Mouse (Mus musculus) heart, embryonic 12.5 days (tissue): ENCODE measurements around the gene Magi2. TPM values are rescaled to one million over a fixed set of nuclear protein-coding genes. Genes with fewer than 3 reads are reported as not detected.

Experiments used
- ATAC-seq: fragments of 200-750 bp; cut with Nextera tagmentation; 2 replicates; pipeline ENCODE4 v1.8.0; 2017; ENCODE audit warnings: moderate TSS enrichment, moderate library complexity; ENCODE audit not compliant: insufficient number of reproducible peaks, low FRiP score
- H3K27ac ChIP-seq: fragments of 300-500 bp; sonication (generic); 2 replicates; pipeline ENCODE4 v1.5.1; 2016; ENCODE audit warnings: mild to moderate bottlenecking, moderate library complexity; ENCODE audit not compliant: poor library complexity, severe bottlenecking
- H3K27me3 ChIP-seq: fragments of 300-500 bp; sonication (generic); replicated peaks from 2 replicates; pipeline ENCODE4 v1.6.1; 2016; ENCODE audit warnings: mild to moderate bottlenecking, moderate library complexity
- H3K36me3 ChIP-seq: fragments of 300-500 bp; sonication (generic); 2 replicates; pipeline ENCODE4 v1.6.1; 2016; ENCODE audit warnings: mild to moderate bottlenecking, moderate library complexity
- H3K4me1 ChIP-seq: fragments of 300-500 bp; sonication (generic); replicated peaks from 2 replicates; pipeline ENCODE4 v1.6.1; 2016; ENCODE audit warnings: mild to moderate bottlenecking
- H3K4me2 ChIP-seq: fragments of 300-500 bp; sonication (generic); 2 replicates; pipeline ENCODE4 v1.6.1; 2016; ENCODE audit warnings: mild to moderate bottlenecking, moderate library complexity
- H3K4me3 ChIP-seq: fragments of 300-500 bp; sonication (generic); 2 replicates; pipeline ENCODE4 v1.5.1; 2016; ENCODE audit warnings: mild to moderate bottlenecking
- H3K9ac ChIP-seq: fragments of 300-500 bp; sonication (generic); 2 replicates; pipeline ENCODE4 v1.6.1; 2016; ENCODE audit warnings: mild to moderate bottlenecking, moderate library complexity
- H3K9me3 ChIP-seq: fragments of 300-500 bp; sonication (generic); replicated peaks from 2 replicates; pipeline ENCODE4 v1.6.1; 2016; ENCODE audit warnings: mild to moderate bottlenecking, moderate library complexity
- WGBS: fragments of 180-500 bp; shearing (Covaris S2); methylation state at CpG from one replicate; pipeline ENCODE4 v1.1.7; 2016; 5-methylcytosine and 5-hydroxymethylcytosine counted together
- polyA plus RNA-seq: library from polyadenylated mRNA; unstranded; fragments of >200 nt; fragmentation: Nextera tagmentation; extraction: Ambion mirVana; gene quantifications from 2 replicates; pipeline ENCODE4 v1.2.1, GENCODE M21; 2016

Magi2 gene
- polyA plus RNA-seq, 1 experiment from 2014 or later: 3.9 TPM

DNA sequence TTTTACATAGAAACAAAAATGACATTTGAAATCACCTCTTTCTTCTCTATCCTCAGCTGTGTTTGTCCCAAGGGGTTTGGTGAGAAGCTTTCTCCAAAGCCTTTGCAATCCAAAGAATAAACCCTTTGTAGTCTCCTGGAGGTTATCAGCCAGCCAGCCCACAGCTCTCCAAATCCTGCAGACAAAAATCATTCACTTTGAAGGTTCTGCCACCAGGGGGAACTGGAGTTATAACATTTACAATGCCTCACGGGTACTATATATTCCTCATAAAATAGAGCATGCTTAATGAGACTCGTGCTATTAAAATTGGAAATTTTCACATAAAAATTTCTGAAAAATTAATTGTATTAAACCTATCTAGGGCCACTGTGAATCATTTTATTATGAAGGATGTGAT, 202.5 kb downstream of the Magi2 start:
- no peak overlapping the region for H3K27ac ChIP-seq
- no peaks in the 10 kb centered on the region for H3K4me1 ChIP-seq
- H3K9me3 ChIP-seq: no peaks in the 10 kb centered on the region
- H3K4me3 ChIP-seq: no peak overlapping the region
- no peaks in the 10 kb centered on the region for H3K36me3 ChIP-seq
- 34% methylated on average over 2 of the region's 2 CpGs for WGBS
- ATAC-seq: no peak
- H3K4me2 ChIP-seq: no peak overlapping the region
- no peaks in the 10 kb centered on the region for H3K27me3 ChIP-seq
- no peak overlapping the region for H3K9ac ChIP-seq

DNA sequence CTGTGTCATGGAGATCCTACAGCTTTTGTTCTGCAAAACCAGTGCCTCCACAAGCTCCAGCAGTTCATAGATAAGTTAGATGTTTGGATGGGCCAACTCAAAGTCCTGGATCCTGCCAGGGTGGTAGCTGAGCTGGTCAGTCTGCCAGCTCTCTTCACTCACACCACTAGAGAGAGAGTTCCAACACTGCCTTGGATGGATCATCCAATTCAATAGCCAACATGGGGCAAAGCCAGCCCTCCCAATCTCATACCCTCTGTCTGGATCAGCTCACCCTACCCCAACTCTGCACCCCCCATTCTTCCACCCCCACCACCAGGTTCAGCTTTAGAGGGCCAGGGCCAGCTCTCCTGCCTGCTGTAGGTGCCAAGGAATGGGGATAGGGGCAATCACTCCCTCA, 235.7 kb downstream of the Magi2 start:
- Histone ChIP-seq H3K27me3 (no peaks in the 10 kb centered on the region), H3K9ac (no peak overlapping the region), H3K36me3 (no peaks in the 10 kb centered on the region), H3K4me3 (no peak overlapping the region), H3K4me2 (no peak overlapping the region), H3K4me1 (no peaks in the 10 kb centered on the region), H3K9me3 (no peaks in the 10 kb centered on the region), H3K27ac (no peak overlapping the region)
- ATAC-seq: no peak

DNA sequence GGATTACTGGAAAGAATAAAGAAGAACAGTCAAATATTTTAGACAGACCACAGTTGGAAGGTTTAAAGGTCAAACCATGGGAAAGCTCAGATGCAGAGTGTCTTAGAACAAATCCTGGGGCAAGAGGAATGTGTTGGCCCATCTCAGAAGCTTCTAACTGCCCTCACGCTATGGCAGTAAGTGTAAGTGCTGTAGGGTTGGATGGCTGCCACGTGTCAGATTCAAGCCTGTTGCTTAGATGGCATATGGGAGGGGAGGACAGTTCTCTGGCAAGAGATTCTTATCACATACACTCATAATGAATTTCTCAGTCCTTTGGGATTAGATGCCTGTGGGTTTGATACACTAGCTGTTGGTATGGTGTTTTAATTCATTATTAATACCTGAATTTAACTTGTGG, 238.5 kb downstream of the Magi2 start:
- H3K9ac ChIP-seq: no peak overlapping the region
- WGBS: 45% methylated on average over 2 of the region's 2 CpGs

DNA sequence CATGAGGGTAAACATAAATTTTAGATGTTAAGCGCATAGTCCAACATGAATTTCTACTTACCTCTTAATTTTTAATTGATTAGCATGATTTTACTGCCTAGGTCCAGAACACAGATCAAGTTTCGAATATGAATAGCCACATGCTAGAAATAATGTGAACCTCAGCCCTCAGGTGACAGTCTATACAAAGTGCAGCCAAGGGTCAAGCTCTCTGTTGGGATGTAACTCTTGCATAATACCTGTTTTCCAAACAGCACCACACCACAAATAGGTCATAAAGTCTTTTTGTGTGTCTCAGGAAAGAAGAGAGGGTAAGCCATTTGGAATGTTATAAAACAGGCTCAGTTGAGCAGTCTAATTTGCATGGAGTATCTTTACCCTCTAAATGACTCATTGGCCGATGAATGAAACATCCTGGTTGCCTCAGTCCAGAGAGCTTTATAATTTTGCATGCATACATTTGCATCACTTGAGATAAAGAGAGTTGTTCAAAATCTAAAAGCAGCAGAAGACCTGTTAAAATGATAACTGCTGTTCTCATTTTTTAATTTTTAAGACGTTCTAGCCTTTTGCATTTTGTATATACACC, 246.1 kb downstream of the Magi2 start:
- WGBS: 80% methylated on average over 4 of the region's 4 CpGs
- no peaks in the 10 kb centered on the region for H3K36me3 ChIP-seq
- H3K4me2 ChIP-seq: no peak overlapping the region
- no peak for ATAC-seq
- H3K9me3 ChIP-seq: no peaks in the 10 kb centered on the region
- H3K27ac ChIP-seq: no peak overlapping the region
- no peak overlapping the region for H3K9ac ChIP-seq
- H3K4me1 ChIP-seq: no peaks in the 10 kb centered on the region
- H3K4me3 ChIP-seq: no peak overlapping the region
- H3K27me3 ChIP-seq: no peaks in the 10 kb centered on the region

More for the DNA sequence above, 238.5 kb downstream of the Magi2 start:
- Histone ChIP-seq H3K36me3 (no peaks in the 10 kb centered on the region), H3K27ac (no peak overlapping the region), H3K4me2 (no peak overlapping the region), H3K4me3 (no peak overlapping the region), H3K27me3 (no peaks in the 10 kb centered on the region), H3K9me3 (no peaks in the 10 kb centered on the region), H3K4me1 (no peaks in the 10 kb centered on the region)
- no peak for ATAC-seq

DNA sequence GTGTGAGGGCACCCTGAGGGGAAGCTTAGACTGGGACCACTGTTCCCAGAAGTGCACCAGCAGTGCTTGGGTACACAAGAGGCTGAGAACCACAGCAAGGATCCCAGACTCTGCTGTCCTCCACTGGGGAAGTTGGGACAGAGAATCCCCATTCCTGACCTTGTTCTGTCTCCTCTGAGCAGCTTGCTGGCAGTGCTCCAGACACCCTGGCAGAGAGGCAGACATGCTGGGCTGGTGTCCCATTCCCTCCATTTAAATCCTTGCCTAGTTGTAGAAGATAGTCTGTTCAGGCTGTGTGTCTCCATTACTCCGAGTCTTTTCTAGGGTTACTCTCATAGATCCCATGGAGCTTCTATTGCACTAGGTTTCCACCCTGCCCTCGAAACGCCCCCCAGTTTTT, 256.1 kb downstream of the Magi2 start:
- Histone ChIP-seq H3K4me2 (no peak overlapping the region), H3K27ac (no peak overlapping the region), H3K4me3 (no peak overlapping the region), H3K9ac (no peak overlapping the region), H3K4me1 (no peaks in the 10 kb centered on the region), H3K36me3 (no peaks in the 10 kb centered on the region), H3K27me3 (no peaks in the 10 kb centered on the region), H3K9me3 (no peaks in the 10 kb centered on the region)
- ATAC-seq: no peak
- 73% methylated on average over 3 of the region's 3 CpGs for WGBS

DNA sequence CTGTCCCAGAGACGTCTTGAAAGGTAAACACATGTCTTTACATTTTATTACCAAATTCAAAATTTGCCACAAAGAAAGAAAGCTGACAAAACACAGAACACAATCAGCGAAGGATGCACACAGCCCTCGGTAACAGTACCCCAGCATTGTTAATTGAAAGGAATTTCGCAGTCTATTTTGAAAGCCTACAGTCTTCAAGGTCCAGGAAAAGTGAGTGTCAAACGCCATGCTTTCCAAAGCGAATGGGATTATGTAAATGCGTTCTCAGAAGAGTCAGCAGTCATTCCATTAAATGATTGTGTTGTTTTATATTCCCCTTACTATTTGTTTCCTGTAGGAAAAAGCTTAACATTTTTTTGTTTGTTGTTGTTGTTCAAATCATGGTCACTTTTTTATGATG, 261.1 kb downstream of the Magi2 start:
- H3K9me3 ChIP-seq: no peaks in the 10 kb centered on the region
- H3K4me3 ChIP-seq: no peak overlapping the region
- no peak overlapping the region for H3K4me2 ChIP-seq
- 19% methylated on average over 7 of the region's 7 CpGs for WGBS
- no peak overlapping the region for H3K9ac ChIP-seq
- H3K36me3 ChIP-seq: no peaks in the 10 kb centered on the region
- H3K27me3 ChIP-seq: no peaks in the 10 kb centered on the region
- no peak overlapping the region for H3K27ac ChIP-seq
- no peaks in the 10 kb centered on the region for H3K4me1 ChIP-seq
- no peak for ATAC-seq

DNA sequence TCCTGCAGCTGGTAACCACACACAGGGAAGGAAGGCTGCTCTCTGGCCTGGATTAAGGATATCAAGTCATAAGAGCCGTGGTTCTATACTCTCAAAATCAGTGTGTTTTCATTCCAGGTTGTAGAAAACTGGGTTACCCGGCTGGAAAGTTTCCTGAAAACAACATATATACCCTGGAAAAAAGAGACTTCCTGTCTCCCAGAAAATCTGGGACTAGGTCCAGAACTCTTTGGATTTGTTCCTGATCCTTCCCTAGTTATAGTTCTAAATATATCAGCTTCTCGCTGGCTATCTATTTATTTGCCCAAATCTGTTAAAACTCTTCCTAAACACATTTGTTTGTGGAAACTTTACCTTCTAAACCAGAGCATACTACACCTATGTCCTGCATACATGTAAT, 274.2 kb downstream of the Magi2 start:
- Histone ChIP-seq H3K9me3 (0 out of 2 replicates have a peak, but pooled peaks cover 5% of the 10 kb centered on the region), H3K27ac (no peak overlapping the region), H3K4me2 (no peak overlapping the region), H3K36me3 (no peaks in the 10 kb centered on the region), H3K4me1 (no peaks in the 10 kb centered on the region), H3K27me3 (no peaks in the 10 kb centered on the region), H3K9ac (no peak overlapping the region), H3K4me3 (no peak overlapping the region)
- no peak for ATAC-seq
- WGBS: 70% methylated on average over 3 of the region's 3 CpGs

DNA sequence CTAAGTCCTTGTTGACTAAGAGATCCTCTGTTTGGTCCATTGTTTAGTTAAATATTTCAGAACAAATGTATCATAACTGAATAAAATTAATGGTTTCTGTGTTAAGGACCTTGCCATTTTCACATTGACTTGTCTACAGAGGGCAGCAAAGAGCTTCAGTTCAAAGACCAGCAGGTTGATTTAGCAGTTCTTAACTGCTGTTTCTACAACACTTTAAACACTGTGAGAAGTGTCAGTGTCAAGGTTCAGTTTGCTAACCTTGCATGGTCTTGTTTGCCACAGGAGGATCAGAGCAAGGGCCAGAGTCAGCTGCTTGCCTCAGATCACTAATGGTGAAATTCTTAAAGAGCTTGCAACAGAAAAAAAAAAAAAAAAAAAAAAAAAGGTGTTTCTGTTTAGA, 295.3 kb downstream of the Magi2 start:
- Histone ChIP-seq H3K4me1 (no peaks in the 10 kb centered on the region), H3K27ac (no peak overlapping the region), H3K27me3 (no peaks in the 10 kb centered on the region), H3K9ac (no peak overlapping the region), H3K9me3 (no peaks in the 10 kb centered on the region), H3K36me3 (no peaks in the 10 kb centered on the region), H3K4me2 (no peak overlapping the region), H3K4me3 (no peak overlapping the region)
- no peak for ATAC-seq

DNA sequence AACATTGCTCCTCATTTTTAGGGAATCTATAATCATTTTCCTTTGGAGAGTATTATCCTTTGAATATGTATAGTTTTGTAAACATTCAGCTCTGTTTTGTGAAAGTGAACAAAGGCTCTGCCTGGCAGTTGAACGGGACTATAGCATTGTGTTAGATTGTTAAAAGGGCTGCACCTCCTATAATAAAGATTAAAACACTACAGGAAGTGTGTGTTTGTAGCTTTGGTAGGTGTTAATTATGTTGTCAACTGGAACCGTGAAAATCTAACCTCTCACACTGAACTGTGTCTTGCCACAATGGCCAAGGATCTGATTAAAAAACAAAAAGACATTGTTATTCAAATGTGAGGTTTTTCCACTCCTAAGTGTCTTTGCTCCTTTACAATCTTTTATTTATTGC, 312.5 kb downstream of the Magi2 start:
- Histone ChIP-seq H3K27me3 (no peaks in the 10 kb centered on the region), H3K9ac (no peak overlapping the region), H3K9me3 (no peaks in the 10 kb centered on the region), H3K4me1 (no peaks in the 10 kb centered on the region), H3K36me3 (no peaks in the 10 kb centered on the region), H3K27ac (no peak overlapping the region), H3K4me2 (no peak overlapping the region), H3K4me3 (no peak overlapping the region)
- 28% methylated on average over 2 of the region's 2 CpGs for WGBS
- ATAC-seq: no peak

DNA sequence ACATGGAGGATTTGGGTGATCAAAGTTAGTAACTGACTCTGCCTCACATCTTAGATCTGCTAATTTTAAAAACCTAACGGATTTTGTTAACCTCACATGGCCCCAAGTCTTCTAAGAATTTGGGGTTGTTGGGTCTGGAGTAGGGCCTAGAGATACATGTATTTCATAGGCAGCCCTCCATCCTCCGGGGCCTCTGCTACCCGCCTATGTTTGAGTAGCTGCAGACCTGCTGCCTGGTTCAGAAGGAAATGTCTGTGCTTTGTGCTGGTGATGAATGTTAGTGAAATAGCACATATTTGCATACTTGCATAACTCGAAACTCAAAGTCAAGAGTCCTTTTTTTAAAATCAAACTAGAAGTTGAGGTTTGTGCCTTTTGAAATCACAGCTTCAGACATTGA, 319.6 kb downstream of the Magi2 start:
- H3K9ac ChIP-seq: no peak overlapping the region
- H3K27me3 ChIP-seq: no peaks in the 10 kb centered on the region
- no peak overlapping the region for H3K4me2 ChIP-seq
- 72% methylated on average over 4 of the region's 4 CpGs for WGBS
- no peak overlapping the region for H3K4me3 ChIP-seq
- no peak for ATAC-seq
- H3K36me3 ChIP-seq: no peaks in the 10 kb centered on the region
- H3K4me1 ChIP-seq: no peaks in the 10 kb centered on the region
- 0 out of 2 replicates have a peak, but pooled peaks cover 2% of the 10 kb centered on the region for H3K9me3 ChIP-seq
- H3K27ac ChIP-seq: no peak overlapping the region

DNA sequence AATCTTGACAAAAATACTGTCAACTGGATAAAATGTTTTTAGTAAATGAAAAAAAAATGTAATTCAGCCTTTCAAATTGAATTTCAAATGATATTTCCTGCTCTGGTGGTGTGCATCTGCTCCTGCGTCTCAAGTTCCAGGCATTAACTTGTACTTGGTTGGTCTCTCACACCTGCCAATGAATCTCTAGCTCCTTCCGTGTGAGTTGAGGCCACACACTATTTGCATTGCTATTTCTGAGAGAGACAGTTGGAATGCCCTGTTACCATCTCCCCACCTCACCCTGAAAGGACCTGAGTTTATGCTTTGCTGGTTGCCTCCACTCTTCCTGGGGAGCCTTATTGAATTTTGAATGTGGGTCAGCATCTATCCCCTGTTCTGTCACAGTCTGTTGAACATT, 320.1 kb downstream of the Magi2 start:
- no peaks in the 10 kb centered on the region for H3K36me3 ChIP-seq
- H3K4me2 ChIP-seq: no peak overlapping the region
- no peak overlapping the region for H3K4me3 ChIP-seq
- WGBS: 71% methylated on average over 2 of the region's 2 CpGs
- no peaks in the 10 kb centered on the region for H3K27me3 ChIP-seq
- no peak overlapping the region for H3K9ac ChIP-seq
- 0 out of 2 replicates have a peak, but pooled peaks cover 3% of the 10 kb centered on the region for H3K9me3 ChIP-seq
- ATAC-seq: no peak
- no peaks in the 10 kb centered on the region for H3K4me1 ChIP-seq
- H3K27ac ChIP-seq: no peak overlapping the region

DNA sequence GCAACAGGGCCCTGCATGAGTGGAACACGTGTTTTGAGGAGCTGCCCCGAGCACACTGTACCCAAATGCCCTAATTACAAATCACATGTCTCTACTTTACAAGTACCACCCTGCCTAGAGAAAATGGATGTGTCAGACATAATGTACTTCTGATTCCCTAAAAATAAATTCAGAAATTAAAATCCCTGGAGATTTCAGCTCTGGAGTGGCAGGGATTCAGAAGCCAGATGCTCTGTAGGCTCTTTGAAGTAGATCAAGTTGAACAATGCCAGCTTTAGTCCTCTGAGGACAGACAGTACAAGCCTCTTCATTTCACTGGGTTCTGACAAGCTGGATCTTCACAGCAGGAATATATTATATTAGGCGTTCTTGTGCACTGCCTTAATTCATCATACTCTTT, 326.7 kb downstream of the Magi2 start:
- no peak for ATAC-seq

More for the DNA sequence above, 326.7 kb downstream of the Magi2 start:
- no peak overlapping the region for H3K9ac ChIP-seq
- H3K4me2 ChIP-seq: no peak overlapping the region
- H3K9me3 ChIP-seq: 0 out of 2 replicates have a peak, but pooled peaks cover 3% of the 10 kb centered on the region
- 76% methylated on average over 3 of the region's 3 CpGs for whole genome bisulfite sequencing
- H3K36me3 ChIP-seq: no peaks in the 10 kb centered on the region
- H3K4me3 ChIP-seq: no peak overlapping the region
- no peaks in the 10 kb centered on the region for H3K4me1 ChIP-seq
- no peaks in the 10 kb centered on the region for H3K27me3 ChIP-seq
- no peak overlapping the region for H3K27ac ChIP-seq
